Mouse (Mus musculus) activated CD4-positive, CD25-positive, alpha-beta regulatory T cell, adult 4 months (primary cell): ENCODE measurements around the gene Xpo6. TPM values are rescaled to one million over a fixed set of nuclear protein-coding genes. Genes with fewer than 3 reads are reported as not detected.

ENCODE experiments used
- ATAC-seq: one replicate; pipeline ENCODE4 v1.8.0; 2017
- polyA plus RNA-seq, 2 experiments: library from polyadenylated mRNA; unstranded; fragments of 100-300 nt; shearing (Covaris generic); gene quantifications; one replicate each; pipeline ENCODE4 v1.2.1; 2017

The Xpo6 gene
- polyA plus RNA-seq, 2 experiments from 2014 or later, result 88.4 to 103 TPM

DNA sequence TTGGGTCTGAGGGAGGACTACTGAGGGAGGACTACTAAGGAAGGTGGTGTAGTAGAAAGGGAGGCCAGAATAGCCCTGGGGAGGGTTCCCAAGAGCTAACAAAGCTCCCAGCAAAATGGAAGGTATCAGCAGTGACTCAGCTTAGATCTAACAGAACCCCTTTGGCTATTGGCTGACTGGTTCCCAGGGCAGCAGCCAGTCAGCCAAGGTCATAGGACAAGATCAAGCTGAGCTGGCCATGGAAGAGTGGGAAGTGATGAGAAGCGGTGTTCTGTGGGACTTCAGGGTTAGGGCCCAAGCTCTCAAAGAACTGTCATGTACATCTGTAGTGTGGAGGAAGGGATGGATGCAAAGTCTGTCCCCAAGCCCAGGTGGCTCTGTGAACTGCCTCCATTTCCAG lies 123.4 kb downstream of the Xpo6 start:
- no peak for ATAC-seq

DNA sequence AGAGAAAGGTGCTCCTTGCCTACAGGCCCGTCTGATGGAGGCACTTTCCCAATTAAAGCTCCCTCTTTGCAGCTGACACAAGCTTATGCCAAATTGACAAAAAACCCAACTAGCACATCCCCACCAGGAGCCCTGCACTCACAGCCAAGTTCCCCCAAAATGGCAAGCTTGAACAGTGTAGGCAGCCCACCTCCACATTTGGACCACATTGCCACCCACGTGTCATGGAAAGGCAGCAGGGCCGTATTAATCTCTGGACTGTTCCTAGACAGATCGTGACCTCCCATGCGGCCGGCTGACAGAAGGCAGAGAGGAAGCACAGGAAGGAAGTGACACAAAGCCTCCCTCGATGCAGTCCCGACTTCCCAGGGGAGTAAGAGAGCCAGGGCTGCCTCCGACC lies 125.2 kb downstream of the Xpo6 start:
- ATAC-seq, result no peak

DNA sequence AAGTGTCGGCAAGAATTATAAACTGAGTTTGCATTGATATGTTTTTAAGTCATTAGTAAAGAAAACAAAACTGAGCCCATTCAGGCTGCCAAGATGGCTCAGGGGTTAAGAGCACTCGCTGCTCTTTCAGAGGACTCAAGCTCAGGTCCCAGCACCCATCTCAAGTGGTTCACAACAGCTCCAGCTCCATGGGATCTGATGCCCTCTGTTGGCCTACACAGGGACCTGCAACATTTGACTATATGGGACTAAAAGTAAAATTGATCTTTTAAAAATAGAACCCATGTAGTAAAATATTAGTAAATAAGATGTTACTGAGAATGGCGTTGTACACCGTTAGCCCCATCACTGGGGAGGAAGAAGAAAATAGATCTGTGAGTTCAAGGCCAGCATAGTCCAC lies 130.0 kb downstream of the Xpo6 start:
- no peak for ATAC-seq

DNA sequence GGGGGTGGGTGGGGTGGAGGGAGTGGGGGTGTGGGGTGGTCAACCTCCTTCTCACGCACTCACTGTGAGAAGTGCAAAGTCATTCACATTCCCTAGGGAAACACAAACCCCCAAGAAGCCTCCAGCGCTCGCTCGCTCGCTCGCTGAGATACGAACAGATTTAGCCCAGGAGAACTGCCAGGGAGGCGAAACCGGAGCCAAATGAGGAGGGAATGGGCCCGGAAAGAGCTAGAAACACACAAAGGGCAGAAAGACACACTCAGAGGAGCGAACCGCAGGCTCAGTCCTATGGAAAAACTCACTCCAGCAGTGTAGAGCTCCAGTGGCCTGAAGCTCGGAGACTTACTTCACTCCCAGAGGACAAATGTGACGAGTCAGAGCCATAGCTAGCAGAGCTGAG lies 133.5 kb downstream of the Xpo6 start:
- ATAC-seq, result no peak

DNA sequence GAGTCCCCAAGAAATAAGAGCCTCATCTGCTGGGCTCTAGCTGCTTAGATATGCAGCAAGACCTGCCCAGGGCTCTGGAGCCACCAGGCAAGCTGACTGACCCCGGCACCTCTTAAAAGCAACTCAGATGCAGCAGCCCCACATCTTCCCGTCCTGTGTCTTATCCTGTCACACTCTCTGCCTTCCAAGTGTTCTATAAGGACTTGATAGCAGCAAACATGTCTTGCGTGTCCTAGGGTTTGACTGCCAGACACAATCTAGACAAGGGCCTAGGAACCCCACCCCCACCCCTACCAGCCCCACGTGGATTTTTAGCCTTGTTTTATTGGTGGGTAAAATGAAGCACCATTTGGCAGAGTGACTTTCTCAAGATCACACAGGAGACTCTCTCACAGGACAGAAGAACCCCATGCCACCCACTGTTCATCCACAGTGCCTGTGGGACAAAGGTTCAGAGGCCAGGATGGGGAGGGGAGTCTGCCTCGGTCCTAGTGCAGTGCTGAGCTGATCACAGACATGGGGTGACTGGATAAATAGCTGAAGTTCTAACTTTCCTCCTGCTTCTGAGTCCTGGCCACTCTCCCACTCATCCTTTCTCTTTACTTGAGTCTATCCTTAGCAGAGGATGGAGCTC lies 134.9 kb downstream of the Xpo6 start:
- ATAC-seq, result no peak

DNA sequence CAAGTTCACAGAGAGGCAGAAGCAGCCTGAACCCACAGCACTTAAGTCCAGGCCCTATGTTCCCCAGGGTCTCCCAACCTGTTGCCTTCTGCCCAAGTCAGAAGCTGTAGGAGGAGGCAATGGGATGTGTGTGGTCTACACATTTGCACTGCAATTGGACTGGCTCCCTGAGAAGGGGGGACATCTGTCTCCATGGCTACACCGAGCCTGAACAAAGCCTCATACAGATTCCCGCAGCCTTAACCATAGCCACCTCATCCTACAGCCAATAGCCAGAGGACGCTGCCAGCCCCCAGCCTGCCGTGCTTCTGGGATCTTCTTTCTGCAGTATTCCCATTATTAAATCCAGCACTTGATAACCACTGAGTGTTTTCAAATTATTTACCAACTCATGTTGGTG lies 138.1 kb downstream of the Xpo6 start:
- ATAC-seq, result no peak

DNA sequence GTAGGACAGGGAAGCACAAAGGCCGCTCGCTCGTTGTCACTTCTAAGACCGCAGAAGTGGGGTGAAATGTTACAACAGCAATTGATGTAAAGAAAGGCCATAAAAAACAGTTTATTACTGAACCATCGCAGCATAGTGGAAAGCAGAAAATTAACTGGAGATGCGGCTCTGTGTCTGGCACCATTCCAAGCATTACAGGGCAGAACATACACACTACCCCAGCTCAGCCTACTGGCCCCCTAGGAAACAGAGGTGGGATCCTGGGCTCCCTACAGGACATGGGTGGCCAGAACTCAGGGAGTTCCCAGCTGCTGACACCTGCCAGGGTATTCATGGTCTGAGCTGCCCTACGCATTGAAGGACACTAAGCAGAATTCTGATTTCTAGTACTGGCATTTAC lies 141.4 kb downstream of the Xpo6 start:
- ATAC-seq, result no peak

DNA sequence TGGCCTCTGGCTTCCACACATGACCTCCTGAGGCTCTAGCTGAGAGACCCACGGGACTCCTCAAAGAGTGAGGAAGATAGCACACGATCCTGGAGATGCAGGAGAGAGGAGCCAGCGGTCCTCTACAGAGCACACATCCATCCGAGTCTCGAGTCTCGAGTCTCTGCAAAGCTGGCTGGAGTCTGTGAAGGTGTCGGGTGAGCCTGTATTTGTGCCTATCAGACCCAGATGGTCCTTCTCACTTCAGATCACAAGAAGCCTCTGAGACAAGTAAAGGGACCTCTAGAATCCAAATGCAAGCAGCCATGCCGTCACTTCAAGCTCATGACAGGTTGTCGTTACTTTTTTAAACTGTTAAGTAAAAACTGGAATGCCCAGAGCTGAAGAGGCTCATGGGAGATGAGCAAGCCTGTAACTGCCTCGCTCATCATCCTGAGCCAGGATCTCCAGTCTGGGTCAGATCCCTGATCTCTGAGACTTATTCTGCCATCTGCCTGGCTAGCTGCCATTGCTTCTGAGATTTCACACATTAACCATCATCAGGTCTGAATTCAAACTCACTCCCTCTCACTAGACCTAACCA lies 142.9 kb downstream of the Xpo6 start:
- no peak for ATAC-seq

DNA sequence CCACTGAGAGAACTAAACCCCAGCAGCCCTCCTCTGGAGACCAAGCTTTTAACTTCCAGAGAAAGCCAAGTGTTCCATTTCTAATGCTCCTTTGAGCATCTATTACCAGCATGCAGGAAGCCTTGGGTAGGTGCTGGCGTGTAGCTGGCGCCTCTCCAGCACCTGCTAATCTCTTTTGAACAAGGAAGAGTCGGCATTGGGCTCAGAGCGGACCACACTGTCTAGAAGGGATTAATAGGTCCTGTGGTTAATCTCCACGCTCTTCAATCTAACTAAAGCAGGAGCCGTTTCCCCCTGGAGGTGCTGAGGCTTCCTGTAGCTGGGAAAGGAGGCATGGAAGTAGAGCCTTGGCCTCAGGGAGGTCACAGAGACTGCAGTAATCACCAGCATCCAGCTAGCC lies 145.7 kb downstream of the Xpo6 start:
- no peak for ATAC-seq

DNA sequence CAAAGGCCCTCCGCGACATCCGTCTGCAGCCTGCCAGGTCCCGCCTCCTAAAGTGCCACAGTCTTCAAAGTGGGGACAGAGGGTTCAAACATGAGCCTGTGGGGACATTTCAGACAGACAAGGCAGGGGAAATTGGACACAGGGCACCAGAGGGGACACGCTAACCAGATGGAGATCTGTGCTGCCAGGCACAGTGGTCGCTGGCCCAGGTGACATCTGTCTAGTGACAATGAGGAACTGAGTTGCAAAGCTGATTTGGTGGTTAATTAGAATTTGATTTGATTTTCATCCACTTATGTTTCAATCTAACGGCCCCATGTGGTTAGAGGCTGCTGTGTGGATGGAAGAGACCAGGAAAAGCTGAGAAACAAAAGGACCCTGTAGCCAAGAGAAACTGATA lies 146.7 kb downstream of the Xpo6 start:
- no peak for ATAC-seq

DNA sequence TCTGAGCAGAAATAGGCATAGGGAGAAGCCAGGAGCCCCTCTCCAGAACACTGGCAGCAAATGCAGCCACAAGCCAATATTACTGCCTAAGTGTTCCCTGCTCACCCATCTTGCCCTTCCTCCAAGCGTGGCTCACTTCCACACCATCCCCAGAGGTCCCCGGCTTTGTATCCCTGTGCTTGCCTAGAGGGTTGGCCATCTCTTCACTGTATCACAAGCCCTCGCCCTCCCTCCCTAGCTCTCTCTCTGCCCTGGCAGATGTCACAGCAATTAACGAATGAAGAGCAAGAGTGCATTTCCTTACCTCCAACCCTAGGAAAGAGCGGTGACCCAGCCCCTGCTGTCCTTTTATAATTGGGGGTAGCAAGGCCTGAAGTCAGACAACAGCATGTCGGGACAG lies 148.4 kb downstream of the Xpo6 start:
- no peak for ATAC-seq

Other genes with a start within 250 kb of the Xpo6 start
- gene Gsg1l, start 118.1 kb downstream of the Xpo6 start, polyA plus RNA-seq, result not detected
- gene Sbk1, start 72.1 kb upstream of the Xpo6 start, polyA plus RNA-seq, result 1 to 10 TPM; 4.1 to 5.6 TPM
- gene Lat, start 169.1 kb upstream of the Xpo6 start, polyA plus RNA-seq, result 100 to 1,000 TPM; 784 to 813 TPM
- 10 to 100 TPM; 26.7 to 43.3 TPM for gene Spns1, start 176.9 kb upstream of the Xpo6 start, polyA plus RNA-seq
- gene Nfatc2ip, start 196.2 kb upstream of the Xpo6 start, polyA plus RNA-seq, result 1 to 10 TPM; 2.1 to 3.4 TPM
- gene Cd19, start 214.4 kb upstream of the Xpo6 start, polyA plus RNA-seq, result 10 to 100 TPM in 1 of 2 experiments, not detected in 1; 10.8 TPM
- gene Rabep2, start 228.3 kb upstream of the Xpo6 start, polyA plus RNA-seq, result 10 to 100 TPM; 35.4 to 48.2 TPM